Mouse (Mus musculus) neural tube, embryonic 13.5 days (tissue): Measurements from ENCODE around the gene Pabpc5. TPM values are rescaled to one million over a fixed set of nuclear protein-coding genes. Genes with fewer than 3 reads are reported as not detected.

Experiments
- ATAC-seq: fragments of 200-750 bp; cut with Nextera tagmentation; 2 replicates; pipeline ENCODE4 v1.8.0; 2017; ENCODE audit warnings: low read depth, mild to moderate bottlenecking, moderate TSS enrichment, moderate library complexity
- H3K27ac ChIP-seq: fragments of 300-500 bp; sonication (generic); replicated peaks from 2 replicates; pipeline ENCODE4 v1.5.1; 2015; ENCODE audit warnings: moderate library complexity, mild to moderate bottlenecking, inconsistent platforms
- H3K27me3 ChIP-seq: fragments of 300-500 bp; sonication (generic); 2 replicates; pipeline ENCODE4 v1.6.1; 2015; ENCODE audit warnings: mild to moderate bottlenecking, inconsistent platforms
- H3K36me3 ChIP-seq: fragments of 300-500 bp; sonication (generic); 2 replicates; pipeline ENCODE4 v1.6.1; 2015; ENCODE audit warnings: mild to moderate bottlenecking, inconsistent platforms
- H3K4me1 ChIP-seq: fragments of 300-500 bp; sonication (generic); replicated peaks from 2 replicates; pipeline ENCODE4 v1.6.1; 2015; ENCODE audit warnings: inconsistent platforms
- H3K4me2 ChIP-seq: fragments of 300-500 bp; sonication (generic); 2 replicates; pipeline ENCODE4 v1.6.1; 2015; ENCODE audit warnings: inconsistent platforms, mild to moderate bottlenecking, moderate library complexity
- H3K4me3 ChIP-seq: fragments of 300-500 bp; sonication (generic); 2 replicates; pipeline ENCODE4 v1.5.1; 2015; ENCODE audit warnings: mild to moderate bottlenecking, inconsistent platforms
- H3K9ac ChIP-seq: fragments of 300-500 bp; sonication (generic); 2 replicates; pipeline ENCODE4 v1.6.1; 2015; ENCODE audit warnings: moderate library complexity, mild to moderate bottlenecking, inconsistent platforms
- H3K9me3 ChIP-seq: fragments of 300-500 bp; sonication (generic); 2 replicates; pipeline ENCODE4 v1.6.1; 2016; ENCODE audit warnings: inconsistent platforms
- WGBS: fragments of 180-500 bp; shearing (Covaris S2); methylation state at CpG from one replicate; pipeline ENCODE4 v1.1.7; 2015; 5-methylcytosine and 5-hydroxymethylcytosine counted together
- polyA plus RNA-seq: library from polyadenylated mRNA; unstranded; fragments of >200 nt; fragmentation: Nextera tagmentation; extraction: Ambion mirVana; gene quantifications from 2 replicates; pipeline ENCODE4 v1.2.1, GENCODE M21; 2015

The Pabpc5 gene
- 0.94 and 1.0 TPM in 2 replicates for polyA plus RNA-seq

DNA sequence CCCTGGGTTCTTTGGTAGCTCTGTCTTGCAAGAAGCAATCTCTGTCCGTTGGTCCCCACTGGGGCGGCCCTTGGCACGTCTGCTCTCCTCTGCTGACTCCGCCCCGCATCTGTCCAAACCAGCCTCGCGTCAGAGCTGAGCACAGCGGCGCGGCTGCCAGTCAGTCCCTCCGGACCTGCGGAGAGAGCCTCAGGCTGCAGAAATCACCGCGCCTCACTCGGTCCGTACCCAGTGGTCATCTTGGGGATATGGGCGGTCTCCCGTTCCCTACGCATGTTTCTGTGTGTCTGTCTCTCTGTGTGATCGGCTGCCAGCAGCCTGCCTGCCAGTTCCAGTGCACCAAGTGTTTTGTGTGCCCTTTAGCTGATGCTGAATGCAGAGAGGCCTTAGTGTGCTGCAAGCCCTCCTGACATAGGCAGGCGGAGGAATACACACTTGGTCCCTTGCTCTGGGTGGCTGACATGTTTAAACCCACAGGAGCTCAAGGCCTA, at the start of gene Pabpc5:
Pabpc5 (plus strand) TSS at position 116 of the 491 bp plus-strand sequence.
- Histone ChIP-seq H3K4me1 (no peaks in the 10 kb centered on the region; the same call in 1 of the 2 replicates), H3K27me3 (no peaks in the 10 kb centered on the region), H3K27ac (peak within 1 kb of the TSS; percentile 93), H3K36me3 (no peaks in the 10 kb centered on the region), H3K9me3 (no peaks in the 10 kb centered on the region), H3K4me3 (peak within 1 kb of the TSS; percentile 44), H3K4me2 (peak within 1 kb of the TSS; percentile 52), H3K9ac (peak within 1 kb of the TSS; percentile 75)
- 10% methylated on average over 21 of the region's 21 CpGs for WGBS
- ATAC-seq, result peak; percentile 99

DNA sequence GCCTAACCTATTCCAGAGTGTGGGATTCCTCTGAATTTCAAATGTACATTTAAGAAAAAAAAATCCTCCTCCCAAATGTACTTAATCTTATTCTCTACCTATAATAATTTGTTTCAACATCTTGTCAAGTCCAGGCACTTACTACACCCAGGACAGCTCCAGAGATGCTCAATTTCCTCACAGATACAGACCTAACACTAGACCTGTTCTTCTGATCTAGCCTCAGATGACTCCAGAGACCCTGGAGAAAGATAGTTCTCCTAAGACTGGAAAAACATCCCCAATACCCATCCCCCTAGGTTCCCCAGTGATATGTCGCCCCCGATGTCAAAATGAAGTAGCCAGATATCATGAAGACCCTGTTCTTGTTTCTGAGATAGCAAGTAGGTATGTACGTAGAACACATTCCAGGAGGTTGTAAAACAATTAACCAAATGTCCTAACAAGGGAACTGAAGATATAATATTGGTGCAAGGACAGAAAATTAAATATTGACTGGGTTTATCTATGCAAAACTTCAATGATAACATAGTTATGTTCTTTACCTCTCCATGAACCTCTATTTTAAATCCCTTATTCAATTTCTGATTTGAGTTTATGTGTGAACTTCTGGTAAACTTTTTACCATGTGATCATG, 39.9 kb upstream of the Pabpc5 start:
- Histone ChIP-seq H3K4me1 (no peaks in the 10 kb centered on the region), H3K36me3 (no peaks in the 10 kb centered on the region), H3K9me3 (no peaks in the 10 kb centered on the region), H3K4me2 (no peak overlapping the region), H3K9ac (no peak overlapping the region), H3K27me3 (no peaks in the 10 kb centered on the region), H3K27ac (no peak overlapping the region), H3K4me3 (no peak overlapping the region)
- no peak for ATAC-seq
- 89% methylated on average over 3 of the region's 3 CpGs for WGBS

DNA sequence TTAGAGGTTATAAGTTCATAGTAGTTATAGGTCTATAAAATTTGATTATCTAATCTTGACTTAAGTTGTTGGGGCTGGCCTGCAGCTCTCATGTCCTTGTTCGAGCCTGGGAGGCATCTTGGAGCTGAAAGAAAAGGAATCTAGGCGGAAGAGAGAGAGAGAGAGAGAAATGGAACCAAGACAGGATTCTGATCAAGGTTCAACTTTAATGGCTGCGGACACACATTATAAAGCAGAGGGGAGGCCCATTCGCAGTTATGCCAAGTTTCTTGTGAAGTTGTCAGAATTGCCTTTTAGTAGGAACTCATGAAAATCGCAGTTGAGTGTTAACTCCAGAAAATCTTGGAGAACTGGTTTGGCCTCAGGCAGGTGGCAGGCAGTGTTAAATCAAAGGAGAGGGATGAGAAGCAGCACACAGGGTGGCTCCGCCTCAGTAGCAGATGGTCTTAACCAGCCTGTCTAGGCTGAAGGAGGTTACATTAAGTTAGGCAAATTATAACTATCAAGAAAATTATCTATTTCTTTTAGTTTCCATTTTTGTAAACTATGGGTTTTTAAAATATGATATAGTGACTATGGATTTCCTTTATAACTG, 38.6 kb upstream of the Pabpc5 start:
- H3K9ac ChIP-seq, result no peak overlapping the region

DNA sequence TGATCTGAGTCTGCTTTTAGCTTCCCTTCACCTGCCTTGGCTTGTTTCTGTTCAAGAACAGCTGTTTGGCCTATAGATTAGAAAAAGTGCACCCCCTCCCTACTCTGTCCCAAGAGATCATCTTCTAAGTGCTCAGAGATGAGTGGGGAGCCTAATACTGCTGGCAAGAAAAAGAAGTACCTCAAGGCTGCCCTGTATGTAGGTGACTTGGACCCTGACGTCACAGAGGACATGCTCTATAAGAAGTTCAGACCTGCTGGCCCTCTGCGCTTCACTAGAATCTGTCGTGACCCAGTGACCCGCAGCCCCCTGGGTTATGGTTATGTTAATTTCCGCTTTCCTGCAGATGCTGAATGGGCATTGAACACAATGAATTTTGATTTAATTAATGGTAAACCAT, 856 bp downstream of the Pabpc5 start:
- peak; percentile 54 for ATAC-seq

More for the DNA sequence above, 38.6 kb upstream of the Pabpc5 start:
- WGBS, result 78% methylated on average over 6 of the region's 6 CpGs
- ATAC-seq, result no peak
- no peak overlapping the region for H3K4me3 ChIP-seq
- no peaks in the 10 kb centered on the region for H3K36me3 ChIP-seq
- no peaks in the 10 kb centered on the region for H3K27me3 ChIP-seq
- H3K27ac ChIP-seq, result no peak overlapping the region
- no peaks in the 10 kb centered on the region for H3K9me3 ChIP-seq
- H3K4me1 ChIP-seq, result no peaks in the 10 kb centered on the region
- H3K4me2 ChIP-seq, result no peak overlapping the region

More for the DNA sequence above, 856 bp downstream of the Pabpc5 start:
- H3K9me3 ChIP-seq, result no peaks in the 10 kb centered on the region
- H3K9ac ChIP-seq, result no peak overlapping the region
- peak overlapping the region; percentile 44 for H3K4me3 ChIP-seq
- no peaks in the 10 kb centered on the region; the same call in 1 of the 2 replicates for H3K4me1 ChIP-seq
- no peaks in the 10 kb centered on the region for H3K27me3 ChIP-seq
- 47% methylated on average over 5 of the region's 5 CpGs for WGBS
- H3K36me3 ChIP-seq, result no peaks in the 10 kb centered on the region
- H3K4me2 ChIP-seq, result peak overlapping the region; percentile 52
- H3K27ac ChIP-seq, result peak overlapping the region; percentile 93
